Mouse (Mus musculus) olfactory bulb, adult 2 months (tissue): ENCODE results near the gene Slc22a4. TPM values are rescaled to one million over a fixed set of nuclear protein-coding genes. Genes with fewer than 3 reads are reported as not detected.
"Not testable (repeated sequence)": the region's sequence is repeated elsewhere in the genome, so short reads cannot be mapped to it uniquely, and the experiment has no call there.

Experiments used
- H3K27ac ChIP-seq: fragments of 200-500 bp; 2 replicates; pipeline ENCODE4 v1.5.1; 2012; ENCODE audit warnings: low read depth, low read length; ENCODE audit not compliant: insufficient read depth
- H3K4me1 ChIP-seq: fragments of 200-500 bp; 2 replicates; pipeline ENCODE4 v1.6.1; 2012; ENCODE audit warnings: low read length; ENCODE audit not compliant: control insufficient read depth, insufficient read depth
- H3K4me3 ChIP-seq: fragments of 200-500 bp; 2 replicates; pipeline ENCODE4 v1.5.1; 2012; ENCODE audit warnings: mild to moderate bottlenecking, low read depth, low read length, moderate library complexity; ENCODE audit not compliant: insufficient read depth
- CTCF ChIP-seq: fragments of 200-500 bp; IDR thresholded peaks from 2 replicates; pipeline ENCODE4 v1.5.1; 2012; ENCODE audit warnings: low read depth, mild to moderate bottlenecking, low read length, moderate library complexity; ENCODE audit not compliant: insufficient read depth
- POLR2A ChIP-seq: fragments of 200-500 bp; IDR thresholded peaks from 2 replicates; pipeline ENCODE4 v1.6.1; 2012; ENCODE audit warnings: mild to moderate bottlenecking, low read depth, low read length, moderate library complexity; ENCODE audit not compliant: insufficient read depth
- WGBS: fragments of 180-500 bp; shearing (Covaris S2); methylation state at CpG from one replicate; pipeline ENCODE4 v1.1.7; 2018; 5-methylcytosine and 5-hydroxymethylcytosine counted together
- polyA plus RNA-seq: library from polyadenylated mRNA; stranded (reverse); fragments of >200 nt; gene quantifications from 2 replicates; pipeline ENCODE4 v1.2.4, GENCODE M21; 2012; ENCODE audit warnings: low replicate concordance; ENCODE audit not compliant: missing spikeins, insufficient read depth, insufficient read length

Gene Slc22a4
- polyA plus RNA-seq, 1 experiment, result not detected

- Histone ChIP-seq H3K27ac (no peak overlapping the region), H3K4me1 (no peaks in the 10 kb centered on the region), H3K4me3 (no peak overlapping the region)
- WGBS, result 93% methylated on average over 6 of the region's 6 CpGs
- TF ChIP-seq CTCF (no peak), POLR2A (no peak)
Measured at GRCm38 (mm10) chr11:54040676-54041075, 12.8 kb upstream of the Slc22a4 start.

- 90% methylated on average over 2 of the region's 3 CpGs for WGBS
- not testable (repeated sequence) for H3K4me3 ChIP-seq, H3K4me1 ChIP-seq, H3K27ac ChIP-seq
Measured at GRCm38 (mm10) chr11:54032872-54033271, 5.0 kb upstream of the Slc22a4 start.

- Histone ChIP-seq H3K27ac (no peak overlapping the region), H3K4me1 (peaks cover 15% of the 10 kb centered on the region), H3K4me3 (no peak overlapping the region)
- TF ChIP-seq POLR2A, result no peak
- TF ChIP-seq CTCF, result no peak
- WGBS, result 86% methylated on average over 4 of the region's 4 CpGs
Measured at GRCm38 (mm10) chr11:54028997-54029396, 1.1 kb upstream of the Slc22a4 start.

GRCm38 (mm10) chr11:54027131-54028043, 503 bp downstream of the Slc22a4 start:
- TF ChIP-seq CTCF, result no peak
- no peak for TF ChIP-seq POLR2A
- H3K27ac ChIP-seq, result no peak overlapping the region
- H3K4me1 ChIP-seq, result peaks cover 15% of the 10 kb centered on the region
- WGBS, result 28% methylated on average over 31 of the region's 31 CpGs
- peak overlapping the region; percentile 52 for H3K4me3 ChIP-seq

GRCm38 (mm10) chr11:54026491-54027041, 1.3 kb downstream of the Slc22a4 start:
- 97% methylated on average over 1 of the region's 1 CpGs for WGBS
- H3K27ac ChIP-seq, result no peak overlapping the region
- H3K4me3 ChIP-seq, result no peak overlapping the region
- peaks cover 15% of the 10 kb centered on the region for H3K4me1 ChIP-seq
- no peak for TF ChIP-seq POLR2A
- no peak for TF ChIP-seq CTCF

- 85% methylated on average over 5 of the region's 5 CpGs for WGBS
- TF ChIP-seq POLR2A (no peak), CTCF (no peak)
- Histone ChIP-seq H3K27ac (no peak overlapping the region), H3K4me3 (no peak overlapping the region), H3K4me1 (peaks cover 4% of the 10 kb centered on the region; the same call in 1 of the 2 replicates)
Measured at GRCm38 (mm10) chr11:54021396-54022093, 6.3 kb downstream of the Slc22a4 start.

- no peak for TF ChIP-seq CTCF
- no peak for TF ChIP-seq POLR2A
- H3K4me1 ChIP-seq, result peaks cover 4% of the 10 kb centered on the region; the same call in 1 of the 2 replicates
- H3K4me3 ChIP-seq, result no peak overlapping the region
- H3K27ac ChIP-seq, result no peak overlapping the region
- 72% methylated on average over 3 of the region's 3 CpGs for WGBS
Measured at GRCm38 (mm10) chr11:54018893-54019732, 8.8 kb downstream of the Slc22a4 start.

- Histone ChIP-seq H3K4me3 (no peak overlapping the region), H3K4me1 (peaks cover 4% of the 10 kb centered on the region; the same call in 1 of the 2 replicates), H3K27ac (no peak overlapping the region)
- TF ChIP-seq CTCF (no peak), POLR2A (no peak)
- 73% methylated on average over 4 of the region's 4 CpGs for WGBS
Measured at GRCm38 (mm10) chr11:54017596-54017995, 10.3 kb downstream of the Slc22a4 start.
